In genomic region chr4:55342602-55343001, GRCm38 (mm10) we compare ENCODE assay signal across 15 mouse cellular contexts. TPM values are rescaled to one million over a fixed set of nuclear protein-coding genes. Genes with fewer than 3 reads are reported as not detected.
A peak's percentile ranks its signal among the peaks of the same experiment; 100 is the strongest.
DNase-seq lines count a peak whose midpoint lies in the region; ATAC-seq and TF ChIP-seq lines count a peak whose summit lies in the region.
"Had no signal": no experiment of that assay in that cellular context is flagged by ENCODE, and none has a peak within 500 bp of the region (broad histone marks: within the 10 kb centered on the region; RNA-seq: fewer than 3 reads in every experiment).

No protein-coding gene starts in this region.

- no peak for TF ChIP-seq EP300 in lung, postnatal 0 days (IDR thresholded peaks at IDR 0.05)
- TF ChIP-seq EP300 in stomach, postnatal 0 days (optimal IDR thresholded peaks at IDR 0.05) = no peak

- no peak overlapping the region for H3K4me3 ChIP-seq in lung, postnatal 0 days (ENCODE audit: low read depth, low read length)
- H3K4me3 ChIP-seq in kidney, embryonic 15.5 days (replicated peaks) = no peak overlapping the region
- no peak overlapping the region for H3K4me3 ChIP-seq in stomach, postnatal 0 days (ENCODE audit: low read depth, low read length)
- no peak overlapping the region for H3K4me3 ChIP-seq in kidney, adult 2 months (ENCODE audit: insufficient read depth, low read depth, low read length)
- H3K4me3 ChIP-seq: forebrain, embryonic 12.5 days had no signal

- WGBS in lung, postnatal 0 days = 90% methylated on average over 5 of the region's 5 CpGs
- 95% methylated on average over 5 of the region's 5 CpGs for WGBS in kidney, embryonic 15.5 days
- 89% methylated on average over 5 of the region's 5 CpGs for WGBS in stomach, postnatal 0 days
- 95% methylated on average over 5 of the region's 5 CpGs for whole genome bisulfite sequencing in kidney, adult 2 months

- H3K27me3 ChIP-seq in lung, postnatal 0 days (replicated peaks; ENCODE audit: insufficient read depth, low read length) = no peaks in the 10 kb centered on the region
- no peaks in the 10 kb centered on the region for H3K27me3 ChIP-seq in kidney, embryonic 15.5 days
- H3K27me3 ChIP-seq in stomach, postnatal 0 days (ENCODE audit: control insufficient read depth, insufficient read depth, low read length) = no peaks in the 10 kb centered on the region
- H3K27me3 ChIP-seq in kidney, adult 2 months (replicated peaks; ENCODE audit: control insufficient read depth, insufficient read depth, low read length) = no peaks in the 10 kb centered on the region
- H3K27me3 ChIP-seq: forebrain, embryonic 12.5 days had no signal

- H3K9ac ChIP-seq in lung, postnatal 0 days (replicated peaks; ENCODE audit: low read depth) = no peak overlapping the region
- no peak overlapping the region for H3K9ac ChIP-seq in kidney, embryonic 15.5 days
- no peak overlapping the region for H3K9ac ChIP-seq in stomach, postnatal 0 days (ENCODE audit: low read length)
- H3K9ac ChIP-seq: forebrain, embryonic 12.5 days had no signal

- H3K36me3 ChIP-seq in lung, postnatal 0 days (ENCODE audit: insufficient read depth, low read length) = no peaks in the 10 kb centered on the region
- H3K36me3 ChIP-seq in kidney, embryonic 15.5 days = no peaks in the 10 kb centered on the region
- no peaks in the 10 kb centered on the region for H3K36me3 ChIP-seq in stomach, postnatal 0 days (ENCODE audit: control insufficient read depth, insufficient read depth, low read length)
- H3K36me3 ChIP-seq in kidney, adult 2 months (ENCODE audit: control insufficient read depth, insufficient read depth, low read length) = no peaks in the 10 kb centered on the region
- H3K36me3 ChIP-seq: forebrain, embryonic 12.5 days had no signal

- no peak for TF ChIP-seq POLR2A in kidney, adult 2 months (IDR thresholded peaks at IDR 0.05; ENCODE audit: low read depth, low read length)

- peak; percentile 8 for DNase-seq in lung, postnatal 10 days
- DNase-seq in lung, postnatal 0 days (ENCODE audit: low spot score) = no peak
- no peak for DNase-seq in stomach, postnatal 0 days (ENCODE audit: low spot score)
- no peak for DNase-seq in cerebellum, adult 11 months
- DNase-seq in kidney, adult 2 months = no peak
- DNase-seq: adrenal gland, postnatal 25 days; gastrocnemius, postnatal 36 days; heart, postnatal 36 days; left cerebral cortex, postnatal 4 days; right cerebral cortex, postnatal 25 days had no signal

- no peaks in the 10 kb centered on the region for H3K9me3 ChIP-seq in lung, postnatal 0 days (ENCODE audit: low read length)
- H3K9me3 ChIP-seq in kidney, embryonic 15.5 days (replicated peaks) = no peaks in the 10 kb centered on the region
- H3K9me3 ChIP-seq in stomach, postnatal 0 days (ENCODE audit: control insufficient read depth, low read length) = no peaks in the 10 kb centered on the region
- H3K9me3 ChIP-seq: forebrain, embryonic 12.5 days had no signal

- no peak for TF ChIP-seq CTCF in lung, postnatal 0 days (IDR thresholded peaks at IDR 0.05)
- no peak for TF ChIP-seq CTCF in stomach, postnatal 0 days (IDR thresholded peaks at IDR 0.05; ENCODE audit: low read depth)
- TF ChIP-seq CTCF in kidney, adult 2 months (conservative IDR thresholded peaks at IDR 0.05; ENCODE audit: insufficient read depth, insufficient read length, low read depth, low read length) = no peak

- ATAC-seq in lung, postnatal 0 days = no peak
- ATAC-seq in erythroid progenitor cell, adult 5-6 weeks (replicated peaks; ENCODE audit: low FRiP score, poor library complexity, severe bottlenecking) = peak; percentile 72
- 0 out of 2 replicates have a peak, but pooled peaks have one; percentile 29 for ATAC-seq in monocyte, adult 5-6 weeks (replicated peaks; ENCODE audit: insufficient number of reproducible peaks, low FRiP score, low TSS enrichment, poor library complexity, severe bottlenecking)
- no peak for ATAC-seq in kidney, embryonic 15.5 days (replicated peaks; ENCODE audit: low FRiP score)
- no peak for ATAC-seq in stomach, postnatal 0 days (ENCODE audit: low FRiP score, low TSS enrichment)

- H3K4me2 ChIP-seq in lung, postnatal 0 days (replicated peaks; ENCODE audit: low read depth, low read length) = no peak overlapping the region
- no peak overlapping the region for H3K4me2 ChIP-seq in kidney, embryonic 15.5 days
- H3K4me2 ChIP-seq in stomach, postnatal 0 days (replicated peaks; ENCODE audit: low read depth) = no peak overlapping the region
- H3K4me2 ChIP-seq: forebrain, embryonic 12.5 days had no signal

- H3K27ac ChIP-seq in lung, postnatal 0 days (ENCODE audit: low read length) = no peak overlapping the region
- no peak overlapping the region for H3K27ac ChIP-seq in kidney, embryonic 15.5 days
- no peak overlapping the region for H3K27ac ChIP-seq in stomach, postnatal 0 days (replicated peaks)
- no peak overlapping the region for H3K27ac ChIP-seq in kidney, adult 2 months (ENCODE audit: insufficient read depth, low read depth, low read length)
- H3K27ac ChIP-seq: forebrain, embryonic 12.5 days; macrophage had no signal

- H3K4me1 ChIP-seq in lung, postnatal 0 days (ENCODE audit: insufficient read depth, low read depth, low read length) = no peaks in the 10 kb centered on the region
- H3K4me1 ChIP-seq in kidney, embryonic 15.5 days = no peaks in the 10 kb centered on the region
- H3K4me1 ChIP-seq in stomach, postnatal 0 days (replicated peaks; ENCODE audit: control insufficient read depth, insufficient read depth) = no peaks in the 10 kb centered on the region
- no peaks in the 10 kb centered on the region for H3K4me1 ChIP-seq in kidney, adult 2 months (ENCODE audit: control insufficient read depth, insufficient read depth, low read length)
- H3K4me1 ChIP-seq: forebrain, embryonic 12.5 days had no signal

RNA-seq across cellular contexts. Expression of gene Rad23b, which starts 7.2 kb away (rescaled TPM):
- polyA plus RNA-seq in lung, postnatal 0 days (2015; fragmentation: Nextera tagmentation; extraction: Ambion mirVana) = 42.7 and 46.5 TPM in 2 replicates
- total RNA-seq in erythroid progenitor cell, adult 5-6 weeks (2015; ENCODE audit: low replicate concordance) = 31.4 and 41.1 TPM in 2 replicates
- total RNA-seq in erythroid progenitor cell, adult 5-6 weeks (2017; ENCODE audit: low replicate concordance) = 25.6 and 37.5 TPM in 2 replicates
- 78.7 to 109 TPM (median 79.7 TPM) in 3 replicates for total RNA-seq in monocyte, adult 5-6 weeks (2017)
- polyA plus RNA-seq in kidney, embryonic 15.5 days (2015; fragmentation: Nextera tagmentation; extraction: Ambion mirVana) = 83.3 and 92.1 TPM in 2 replicates
- 68.9 and 75.9 TPM in 2 replicates for polyA plus RNA-seq in stomach, postnatal 0 days (2015; fragmentation: Nextera tagmentation; extraction: Ambion mirVana)
- polyA plus RNA-seq in kidney, adult 2 months (2012; rRNA removed) = 140 and 202 TPM in 2 replicates

Comparison
In these comparisons a context has a peak if more than half of its experiments do, and no peak if none do; other contexts are left out.
1. ATAC-seq: peak in erythroid progenitor cell, adult 5-6 weeks (single experiment) and monocyte, adult 5-6 weeks (single experiment); none in lung, postnatal 0 days (single experiment), kidney, embryonic 15.5 days (single experiment) and stomach, postnatal 0 days (single experiment).